Mouse (Mus musculus) bone marrow, adult 2 months (tissue): ENCODE measurements around the gene Sgcb.

Experiments used
- CTCF ChIP-seq: fragments of 200-500 bp; IDR thresholded peaks from 2 replicates; pipeline ENCODE4 v1.5.1; 2011; ENCODE audit warnings: low read length, control low read depth; ENCODE audit not compliant: control insufficient read depth, insufficient read depth
- POLR2A ChIP-seq: fragments of 200-500 bp; IDR thresholded peaks from 2 replicates; pipeline ENCODE4 v1.6.1; 2011; ENCODE audit warnings: low read depth, mild to moderate bottlenecking, control low read depth, low read length, borderline replicate concordance; ENCODE audit not compliant: control insufficient read depth

DNA sequence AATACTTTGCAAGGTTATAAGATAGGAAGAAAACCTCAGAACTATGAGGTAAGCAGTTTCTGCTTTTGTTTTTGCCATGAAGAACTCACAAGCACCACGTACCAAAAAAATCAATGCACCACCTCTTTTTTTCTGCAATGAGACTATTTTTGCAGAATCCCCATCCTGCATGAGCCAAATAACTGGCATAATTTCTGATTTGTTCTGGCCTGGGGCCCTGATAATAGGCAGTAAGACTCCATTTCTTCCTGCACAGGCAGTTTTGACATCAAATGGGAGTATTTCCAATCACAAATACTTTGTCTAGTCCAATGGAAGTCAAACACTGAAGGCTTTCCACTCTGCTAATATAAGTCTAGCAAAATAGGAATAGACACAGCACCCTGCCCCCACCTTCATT, 46.2 kb upstream of the Sgcb start:
- TF ChIP-seq CTCF (no peak), POLR2A (no peak)
